Mouse (Mus musculus): ENCODE measurements around the gene D630036H23Rik.
A peak's percentile ranks its signal among the peaks of the same experiment; 100 is the strongest.
"Not testable (repeated sequence)": the region's sequence is repeated elsewhere in the genome, so short reads cannot be mapped to it uniquely, and the experiment has no call there.

D630036H23Rik gene

GRCm38 (mm10) chr12:36381441-36382340, at the start of gene D630036H23Rik, which contains the start of gene Ispd:
TSS of gene D630036H23Rik (minus strand) at chr12:36382181.
TSS of gene Ispd (plus strand) at chr12:36381450.
- DNase-seq: peak; percentile 60 to 66

GRCm38 (mm10) chr12:36426163-36427045, 44.4 kb upstream of the D630036H23Rik start:
- DNase-seq: no peak

- no peak for DNase-seq
Observed at GRCm38 (mm10) chr12:36425258-36425657, 43.3 kb upstream of the D630036H23Rik start.

GRCm38 (mm10) chr12:36423677-36424076, 41.7 kb upstream of the D630036H23Rik start:
- no peak for DNase-seq

GRCm38 (mm10) chr12:36395115-36395514, 13.1 kb upstream of the D630036H23Rik start:
- no peak for DNase-seq

- no peak for DNase-seq
Observed at GRCm38 (mm10) chr12:36386991-36387390, 5.0 kb upstream of the D630036H23Rik start.

GRCm38 (mm10) chr12:36385386-36385785, 3.4 kb upstream of the D630036H23Rik start:
- no peak for DNase-seq

- DNase-seq: no peak
Observed at GRCm38 (mm10) chr12:36380806-36381205, 1.2 kb downstream of the D630036H23Rik start.

GRCm38 (mm10) chr12:36380254-36380653, 1.7 kb downstream of the D630036H23Rik start:
- DNase-seq: no peak

- not testable (repeated sequence) for DNase-seq
Observed at GRCm38 (mm10) chr12:36376391-36376790, 5.6 kb downstream of the D630036H23Rik start.

- no peak for DNase-seq
Observed at GRCm38 (mm10) chr12:36373237-36373998, 8.6 kb downstream of the D630036H23Rik start.

GRCm38 (mm10) chr12:36364013-36364412, 18.0 kb downstream of the D630036H23Rik start:
- DNase-seq: no peak

- no peak for DNase-seq
Observed at GRCm38 (mm10) chr12:36360693-36361092, 21.3 kb downstream of the D630036H23Rik start.

GRCm38 (mm10) chr12:36360064-36360463, 21.9 kb downstream of the D630036H23Rik start:
- DNase-seq: no peak

- no peak for DNase-seq
Observed at GRCm38 (mm10) chr12:36344131-36344530, 37.9 kb downstream of the D630036H23Rik start.

GRCm38 (mm10) chr12:36333837-36334281, 48.1 kb downstream of the D630036H23Rik start:
- no peak for DNase-seq

GRCm38 (mm10) chr12:36332676-36333075, 49.3 kb downstream of the D630036H23Rik start:
- no peak for DNase-seq

All from thymus, adult 18-20 months (tissue).